Mouse (Mus musculus) myocyte (in vitro differentiated cells): Measurements from ENCODE around the gene Nxpe2.

Source experiments
- E2F4 ChIP-seq: IDR thresholded peaks from one replicate; pipeline ENCODE4 v1.6.1; 2011; ENCODE audit warnings: mild to moderate bottlenecking, control low read depth, moderate library complexity; ENCODE audit not compliant: insufficient read depth
- MAX ChIP-seq: IDR thresholded peaks from one replicate; pipeline ENCODE4 v1.6.1; 2011; ENCODE audit warnings: low read depth, mild to moderate bottlenecking, control low read depth
- POLR2A ChIP-seq: IDR thresholded peaks from one replicate; pipeline ENCODE4 v1.6.1; 2011; ENCODE audit warnings: low read depth, mild to moderate bottlenecking, control low read depth, moderate library complexity; ENCODE audit not compliant: insufficient read length
- POLR2AphosphoS2 ChIP-seq: IDR thresholded peaks from one replicate; pipeline ENCODE4 v1.6.1; 2011; ENCODE audit warnings: low read depth, control low read depth; ENCODE audit not compliant: insufficient read length
- TCF12 ChIP-seq: IDR thresholded peaks from one replicate; pipeline ENCODE4 v1.6.1; 2011; ENCODE audit warnings: mild to moderate bottlenecking, control low read depth; ENCODE audit not compliant: poor library complexity, insufficient read depth, severe bottlenecking
- USF1 ChIP-seq: IDR thresholded peaks from one replicate; pipeline ENCODE4 v1.6.1; 2011; ENCODE audit warnings: low read depth, mild to moderate bottlenecking, control low read depth, moderate library complexity

DNA sequence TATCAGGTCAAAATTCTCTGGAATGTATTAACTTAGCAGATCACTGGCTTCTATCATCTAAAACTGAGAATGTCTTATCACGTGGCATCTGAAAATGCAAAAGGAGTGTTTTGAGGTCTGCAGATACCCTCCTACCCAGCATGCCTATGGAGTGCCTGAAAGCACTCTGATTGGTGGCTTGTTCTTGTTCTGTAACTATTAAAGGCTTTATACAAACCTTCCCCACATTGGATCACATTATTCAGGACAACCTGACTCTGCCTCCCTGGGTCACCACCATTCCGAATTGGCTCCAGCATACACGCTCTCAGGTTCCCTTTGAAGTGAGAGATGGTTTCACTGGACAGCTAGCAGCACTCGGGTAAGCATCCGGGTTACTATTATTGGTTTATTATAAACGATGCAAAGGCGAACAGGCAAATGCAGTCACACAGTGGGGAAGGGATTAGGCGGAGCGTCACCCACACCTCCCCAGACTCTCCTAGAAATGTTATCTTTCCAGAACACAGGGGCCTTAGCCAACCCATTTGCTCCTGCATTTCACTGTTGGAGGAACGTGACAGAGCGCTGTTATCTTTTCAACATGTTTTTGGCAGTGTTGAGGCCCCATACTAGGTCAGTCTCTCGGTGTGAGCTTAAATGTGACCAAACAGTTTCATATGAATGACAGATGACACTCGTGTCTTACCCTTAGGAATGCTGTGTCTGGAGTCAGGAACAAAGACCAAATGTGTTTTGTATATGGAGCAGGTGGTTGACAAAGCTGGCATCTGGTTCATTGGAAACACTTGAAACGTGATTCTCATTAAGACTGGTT, 8.8 kb upstream of the Nxpe2 start:
- TF ChIP-seq POLR2A, result no peak
- no peak for TF ChIP-seq MAX
- TF ChIP-seq TCF12, result no peak
- no peak for TF ChIP-seq USF1
- TF ChIP-seq E2F4, result no peak
- no peak for TF ChIP-seq POLR2AphosphoS2
